Mouse (Mus musculus) heart, embryonic 13.5 days (tissue): ENCODE measurements around the gene Plac1. TPM values are rescaled to one million over a fixed set of nuclear protein-coding genes. Genes with fewer than 3 reads are reported as not detected.

Source experiments
- ATAC-seq: fragments of 200-750 bp; cut with Nextera tagmentation; 2 replicates; pipeline ENCODE4 v1.8.0; 2017; ENCODE audit warnings: moderate TSS enrichment; ENCODE audit not compliant: insufficient number of reproducible peaks, low FRiP score, low TSS enrichment; ENCODE audit errors: extremely low read depth
- H3K27ac ChIP-seq: fragments of 300-500 bp; sonication (generic); replicated peaks from 2 replicates; pipeline ENCODE4 v1.5.1; 2015; ENCODE audit warnings: moderate library complexity, mild to moderate bottlenecking, inconsistent platforms
- H3K27me3 ChIP-seq: fragments of 300-500 bp; sonication (generic); replicated peaks from 2 replicates; pipeline ENCODE4 v1.6.1; 2015; ENCODE audit warnings: mild to moderate bottlenecking, inconsistent platforms
- H3K36me3 ChIP-seq: fragments of 300-500 bp; sonication (generic); 2 replicates; pipeline ENCODE4 v1.6.1; 2015; ENCODE audit warnings: mild to moderate bottlenecking, inconsistent platforms
- H3K4me1 ChIP-seq: fragments of 300-500 bp; sonication (generic); 2 replicates; pipeline ENCODE4 v1.6.1; 2015; ENCODE audit warnings: inconsistent platforms
- H3K4me2 ChIP-seq: fragments of 300-500 bp; sonication (generic); 2 replicates; pipeline ENCODE4 v1.6.1; 2015; ENCODE audit warnings: inconsistent platforms, mild to moderate bottlenecking, moderate library complexity
- H3K4me3 ChIP-seq: fragments of 300-500 bp; sonication (generic); 2 replicates; pipeline ENCODE4 v1.5.1; 2015; ENCODE audit warnings: moderate library complexity, mild to moderate bottlenecking, inconsistent platforms
- H3K9ac ChIP-seq: fragments of 300-500 bp; sonication (generic); 2 replicates; pipeline ENCODE4 v1.6.1; 2015; ENCODE audit warnings: inconsistent platforms, mild to moderate bottlenecking, moderate library complexity
- H3K9me3 ChIP-seq: fragments of 300-500 bp; sonication (generic); 2 replicates; pipeline ENCODE4 v1.6.1; 2016; ENCODE audit warnings: inconsistent platforms
- WGBS: fragments of 180-500 bp; shearing (Covaris S2); methylation state at CpG from one replicate; pipeline ENCODE4 v1.1.7; 2015; ENCODE audit warnings: mixed read lengths; 5-methylcytosine and 5-hydroxymethylcytosine counted together
- polyA plus RNA-seq: library from polyadenylated mRNA; unstranded; fragments of >200 nt; fragmentation: Nextera tagmentation; extraction: Ambion mirVana; gene quantifications from 2 replicates; pipeline ENCODE4 v1.2.1, GENCODE M21; 2015

Plac1 gene
- polyA plus RNA-seq, 1 experiment from 2014 or later = 7.6 TPM

GRCm38 (mm10) chrX:53058459-53059280, 181.2 kb downstream of the Plac1 start:
- Histone ChIP-seq H3K4me3 (peak overlapping the region; percentile 68), H3K36me3 (peaks cover 12% of the 10 kb centered on the region), H3K9me3 (no peaks in the 10 kb centered on the region), H3K27ac (peak overlapping the region; percentile 98), H3K27me3 (no peaks in the 10 kb centered on the region), H3K9ac (peak overlapping the region; percentile 86), H3K4me2 (peak overlapping the region; percentile 69), H3K4me1 (peaks cover 35% of the 10 kb centered on the region)
- ATAC-seq = no peak
- WGBS = 4% methylated on average over 33 of the region's 33 CpGs

GRCm38 (mm10) chrX:53057760-53058090, 182.2 kb downstream of the Plac1 start:
- peaks cover 12% of the 10 kb centered on the region for H3K36me3 ChIP-seq
- no peak for ATAC-seq
- 17% methylated on average over 6 of the region's 6 CpGs for WGBS
- peak overlapping the region; percentile 68 for H3K4me3 ChIP-seq
- H3K4me1 ChIP-seq = peaks cover 36% of the 10 kb centered on the region
- H3K27me3 ChIP-seq = no peaks in the 10 kb centered on the region
- peak overlapping the region; percentile 69 for H3K4me2 ChIP-seq
- peak overlapping the region; percentile 86 for H3K9ac ChIP-seq
- peak overlapping the region; percentile 98 for H3K27ac ChIP-seq
- H3K9me3 ChIP-seq = no peaks in the 10 kb centered on the region

- no peaks in the 10 kb centered on the region for H3K9me3 ChIP-seq
- H3K4me2 ChIP-seq = peak overlapping the region; percentile 69
- WGBS = 3% methylated on average over 27 of the region's 42 CpGs
- H3K4me3 ChIP-seq = peak overlapping the region; percentile 68
- H3K9ac ChIP-seq = peak overlapping the region; percentile 95
- H3K27ac ChIP-seq = peak overlapping the region; percentile 98
- ATAC-seq = peak; percentile 90
- H3K36me3 ChIP-seq = peaks cover 12% of the 10 kb centered on the region
- H3K27me3 ChIP-seq = no peaks in the 10 kb centered on the region
- H3K4me1 ChIP-seq = peaks cover 36% of the 10 kb centered on the region
These were observed 182.7 kb downstream of the Plac1 start for GRCm38 (mm10) chrX:53057054-53057759.

GRCm38 (mm10) chrX:53056627-53057026, 183.3 kb downstream of the Plac1 start:
- Histone ChIP-seq H3K27me3 (no peaks in the 10 kb centered on the region), H3K4me3 (peak overlapping the region; percentile 68), H3K9me3 (no peaks in the 10 kb centered on the region), H3K9ac (peak overlapping the region; percentile 95), H3K4me2 (peak overlapping the region; percentile 69), H3K27ac (peak overlapping the region; percentile 98), H3K4me1 (peaks cover 35% of the 10 kb centered on the region), H3K36me3 (peaks cover 12% of the 10 kb centered on the region)
- peak; percentile 26 for ATAC-seq
- 9% methylated on average over 30 of the region's 33 CpGs for WGBS

GRCm38 (mm10) chrX:53055771-53056170, 184.1 kb downstream of the Plac1 start:
- no peak for ATAC-seq
- H3K27ac ChIP-seq = peak overlapping the region; percentile 98
- peaks cover 12% of the 10 kb centered on the region for H3K36me3 ChIP-seq
- no peaks in the 10 kb centered on the region for H3K9me3 ChIP-seq
- peak overlapping the region; percentile 69 for H3K4me2 ChIP-seq
- H3K4me3 ChIP-seq = peak overlapping the region; percentile 68
- H3K9ac ChIP-seq = peak overlapping the region; percentile 95
- peaks cover 26% of the 10 kb centered on the region for H3K4me1 ChIP-seq
- no peaks in the 10 kb centered on the region for H3K27me3 ChIP-seq
- WGBS = 9% methylated on average over 9 of the region's 9 CpGs

GRCm38 (mm10) chrX:53053885-53054284, 186.0 kb downstream of the Plac1 start:
- peaks cover 22% of the 10 kb centered on the region for H3K4me1 ChIP-seq
- H3K27ac ChIP-seq = peak overlapping the region; percentile 90
- WGBS = 35% methylated on average over 5 of the region's 5 CpGs
- H3K9me3 ChIP-seq = no peaks in the 10 kb centered on the region
- peak overlapping the region; percentile 69 for H3K4me2 ChIP-seq
- H3K27me3 ChIP-seq = no peaks in the 10 kb centered on the region
- ATAC-seq = no peak
- peak overlapping the region; percentile 81 for H3K9ac ChIP-seq
- peaks cover 12% of the 10 kb centered on the region for H3K36me3 ChIP-seq
- H3K4me3 ChIP-seq = peak overlapping the region; percentile 68

- WGBS = 7% methylated on average over 13 of the region's 13 CpGs
- ATAC-seq = peak; percentile 58; the same call in 1 of the 2 replicates
- peak overlapping the region; percentile 81 for H3K9ac ChIP-seq
- peak overlapping the region; percentile 69 for H3K4me2 ChIP-seq
- no peaks in the 10 kb centered on the region for H3K9me3 ChIP-seq
- peaks cover 12% of the 10 kb centered on the region for H3K36me3 ChIP-seq
- H3K4me1 ChIP-seq = peaks cover 16% of the 10 kb centered on the region
- no peaks in the 10 kb centered on the region for H3K27me3 ChIP-seq
- H3K27ac ChIP-seq = peak overlapping the region; percentile 90
- peak overlapping the region; percentile 68 for H3K4me3 ChIP-seq
These were observed 187.0 kb downstream of the Plac1 start for GRCm38 (mm10) chrX:53052652-53053500.

- WGBS = 9% methylated on average over 4 of the region's 9 CpGs
- Histone ChIP-seq H3K36me3 (peaks cover 12% of the 10 kb centered on the region), H3K27me3 (no peaks in the 10 kb centered on the region), H3K4me2 (peak overlapping the region; percentile 54), H3K27ac (peak overlapping the region; percentile 56), H3K9me3 (no peaks in the 10 kb centered on the region), H3K4me1 (peaks cover 34% of the 10 kb centered on the region), H3K4me3 (peak overlapping the region; percentile 31), H3K9ac (peak overlapping the region; percentile 44; the same call in 1 of the 2 replicates)
- no peak for ATAC-seq
These were observed 189.6 kb downstream of the Plac1 start for GRCm38 (mm10) chrX:53050353-53050752.

- Histone ChIP-seq H3K27ac (no peak overlapping the region), H3K9ac (no peak overlapping the region), H3K9me3 (no peaks in the 10 kb centered on the region), H3K27me3 (no peaks in the 10 kb centered on the region), H3K4me1 (peaks cover 41% of the 10 kb centered on the region), H3K4me2 (no peak overlapping the region), H3K36me3 (peaks cover 6% of the 10 kb centered on the region), H3K4me3 (no peak overlapping the region)
- no peak for ATAC-seq
- WGBS = 34% methylated on average over 4 of the region's 4 CpGs
These were observed 190.7 kb downstream of the Plac1 start for GRCm38 (mm10) chrX:53049196-53049595.

GRCm38 (mm10) chrX:53046911-53047310, 193.0 kb downstream of the Plac1 start:
- 14% methylated on average over 2 of the region's 2 CpGs for WGBS
- ATAC-seq = no peak
- Histone ChIP-seq H3K9me3 (no peaks in the 10 kb centered on the region), H3K36me3 (no peaks in the 10 kb centered on the region), H3K27me3 (no peaks in the 10 kb centered on the region), H3K4me2 (no peak overlapping the region), H3K4me1 (peaks cover 35% of the 10 kb centered on the region), H3K4me3 (no peak overlapping the region), H3K9ac (no peak overlapping the region), H3K27ac (peak overlapping the region; percentile 84)

- Histone ChIP-seq H3K4me2 (peak overlapping the region; percentile 16; the same call in 1 of the 2 replicates), H3K4me1 (peaks cover 35% of the 10 kb centered on the region), H3K9ac (no peak overlapping the region), H3K27me3 (no peaks in the 10 kb centered on the region), H3K36me3 (no peaks in the 10 kb centered on the region), H3K9me3 (no peaks in the 10 kb centered on the region), H3K4me3 (no peak overlapping the region), H3K27ac (peak overlapping the region; percentile 84)
- 51% methylated on average over 4 of the region's 4 CpGs for WGBS
- ATAC-seq = no peak
These were observed 193.9 kb downstream of the Plac1 start for GRCm38 (mm10) chrX:53046033-53046432.
